Mouse (Mus musculus): ENCODE measurements around the gene Carmil1.

The Carmil1 gene

DNA sequence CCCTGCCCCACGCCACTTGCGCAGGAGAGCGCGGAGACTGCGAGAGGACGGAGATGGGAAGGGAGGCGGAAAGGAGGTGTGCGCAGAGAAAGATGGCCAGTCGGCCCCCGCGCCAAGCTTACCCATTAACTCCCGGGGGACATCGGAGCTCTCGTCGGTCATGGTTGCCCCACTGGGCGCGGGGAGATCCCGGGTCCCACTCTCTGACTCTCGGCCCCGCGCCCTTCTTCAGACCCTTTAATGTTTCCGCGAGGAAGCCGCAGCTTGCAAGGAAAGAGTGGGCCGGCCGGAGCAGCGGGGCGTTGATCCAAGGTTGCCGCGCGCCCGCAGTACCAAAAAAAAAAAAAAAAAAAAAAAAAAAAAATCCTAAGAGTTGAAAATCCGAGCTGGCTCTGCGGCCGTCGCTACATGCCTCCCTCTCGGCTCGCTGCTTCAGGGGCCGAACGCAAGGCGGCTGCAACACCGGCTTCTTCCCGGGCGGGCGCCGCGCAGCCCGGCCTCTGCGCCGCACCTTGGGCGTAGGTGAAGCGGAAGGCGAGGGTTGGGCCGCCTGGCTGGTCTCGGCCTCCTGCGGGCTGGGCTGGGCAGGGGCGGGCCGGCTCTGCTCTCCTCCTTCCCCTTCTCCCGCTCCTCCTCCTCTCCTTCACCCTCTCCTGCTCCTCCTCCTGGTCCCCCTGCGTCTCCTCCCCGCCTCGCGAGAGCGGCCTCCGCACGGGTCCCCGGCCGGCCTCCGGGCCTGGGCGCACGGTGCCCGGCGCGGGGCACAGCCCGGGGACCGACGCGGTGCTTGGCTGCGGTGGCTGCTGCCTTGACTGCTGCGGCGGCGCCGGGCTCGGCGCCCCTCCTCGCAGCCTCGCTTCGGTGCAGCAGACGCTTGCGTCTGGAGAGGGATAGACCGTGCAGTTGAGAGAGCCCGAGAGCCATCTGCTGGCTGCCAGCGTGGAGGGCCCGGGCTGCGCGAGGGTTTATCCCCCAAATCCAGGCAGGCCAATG is at the start of gene Carmil1:
Gene Carmil1, minus strand, starts transcription at position 357 of the 993 bp plus-strand sequence.
- in situ Hi-C loops (cut with MboI; ENCODE audit: unreplicated experiment in 2 of 2), result loop anchor here in 1 of 2 experiments (25.0 kb wide), 1 partner anchor 318 kb away; no protein-coding TSS in a partner anchor

GRCm38 (mm10) chr13:24330128-24330527 is 49.5 kb upstream of the Carmil1 start:
- in situ Hi-C loops (cut with MboI; ENCODE audit: unreplicated experiment in 2 of 2), result loop anchor here (5.0 to 25.0 kb wide), 4 partner anchors 155 to 457 kb away; no protein-coding TSS in a partner anchor

DNA sequence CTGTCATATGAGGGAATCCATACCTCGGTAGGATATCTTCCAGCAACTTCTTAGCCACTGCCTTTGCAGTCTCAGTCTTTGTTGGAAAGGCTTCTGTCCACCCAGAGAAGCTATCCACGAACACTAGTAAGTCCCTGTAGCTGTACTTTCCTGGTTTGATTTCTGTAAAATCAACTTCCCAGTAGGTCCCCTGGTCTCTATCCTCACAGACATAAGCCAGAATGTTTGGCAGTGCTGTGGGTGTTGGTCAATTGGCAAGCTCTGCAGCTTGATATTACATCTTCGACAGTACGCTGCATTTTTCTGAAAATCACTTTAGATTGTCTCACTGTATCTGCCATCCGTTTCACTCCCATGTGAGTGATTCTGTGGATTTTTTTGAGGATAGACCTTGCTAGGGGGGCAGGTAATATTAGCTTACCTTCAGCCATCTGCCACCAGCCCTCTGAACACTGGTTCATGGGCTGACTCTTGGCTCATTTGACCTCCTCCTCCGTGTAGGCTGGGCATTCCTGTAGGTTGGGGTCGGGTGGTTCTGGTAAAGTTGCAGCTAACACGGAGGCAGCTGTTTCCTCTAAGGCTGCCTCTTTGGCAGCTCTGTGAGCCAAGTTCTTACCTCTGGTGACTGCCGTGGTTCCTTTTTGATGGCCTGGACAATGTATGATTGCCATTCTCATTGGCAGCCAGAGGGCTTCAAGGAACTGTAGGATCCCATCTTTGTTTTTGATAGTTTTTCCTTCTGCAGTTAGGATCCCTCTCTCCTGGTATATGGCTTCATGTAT is 47.6 kb upstream of the Carmil1 start:
- in situ Hi-C loops (cut with MboI; ENCODE audit: unreplicated experiment in 2 of 2), result loop anchor here in 1 of 2 experiments (25.0 kb wide), 1 partner anchor 459 kb away; no protein-coding TSS in a partner anchor

DNA sequence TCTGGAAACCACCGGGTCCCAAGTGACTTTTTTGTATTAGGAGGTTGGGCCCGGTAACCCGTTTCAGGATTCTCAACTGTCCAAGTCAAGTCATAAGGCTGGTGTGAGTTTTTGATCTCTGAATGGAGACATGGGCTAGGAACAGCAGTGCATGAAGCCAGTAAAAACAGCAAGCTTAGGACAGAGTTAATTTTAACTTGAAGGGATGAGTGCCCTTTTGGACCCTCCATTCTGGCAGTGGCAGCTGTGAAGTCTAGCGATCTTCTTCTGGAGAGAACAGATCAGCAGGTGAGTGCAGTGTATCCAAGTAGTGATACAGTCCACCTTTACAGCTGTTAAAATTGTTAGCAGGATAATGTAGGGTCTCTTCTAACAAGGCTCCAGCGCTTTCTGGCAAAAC is 46.6 kb upstream of the Carmil1 start, which contains the start of gene Cmah:
Gene Cmah, plus strand, starts transcription at position 204 of the 400 bp plus-strand sequence.
- in situ Hi-C loops (cut with MboI; ENCODE audit: unreplicated experiment in 2 of 2), result loop anchor here in 1 of 2 experiments (25.0 kb wide), 1 partner anchor 460 kb away; no protein-coding TSS in a partner anchor

- in situ Hi-C loops (cut with MboI; ENCODE audit: unreplicated experiment in 2 of 2), result loop anchor here (25.0 kb wide), 2 partner anchors 591 to 616 kb away; partner anchors contain the start of genes Aldh5a1 (in 1 of the 2) and Gpld1 (in 1 of the 2)
Measured at GRCm38 (mm10) chr13:24321313-24321712, 40.7 kb upstream of the Carmil1 start.

GRCm38 (mm10) chr13:24318618-24319017 is 38.0 kb upstream of the Carmil1 start:
- in situ Hi-C loops (cut with MboI; ENCODE audit: unreplicated experiment in 2 of 2), result loop anchor here (25.0 kb wide), 2 partner anchors 594 to 619 kb away; partner anchors contain the start of genes Aldh5a1 (in 1 of the 2) and Gpld1 (in 1 of the 2)

DNA sequence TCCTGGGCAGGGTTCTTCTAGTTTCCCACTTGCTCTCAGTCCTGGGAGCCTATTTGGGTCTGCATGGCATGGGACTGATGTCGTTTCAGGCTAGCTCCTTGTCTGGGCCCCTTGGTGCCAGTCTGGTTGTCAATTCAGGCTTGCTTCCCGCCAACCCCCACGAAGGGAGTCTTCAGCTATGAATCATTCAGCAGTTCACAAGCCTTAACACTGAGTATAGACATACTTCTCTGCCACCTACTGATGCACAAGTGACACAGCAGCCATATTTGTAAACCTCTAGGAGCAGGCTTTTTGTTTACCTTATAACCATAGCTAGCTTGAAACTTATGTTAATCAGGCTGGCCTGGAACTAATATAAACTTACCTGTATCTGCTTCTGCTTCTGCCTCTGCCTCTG is 36.0 kb upstream of the Carmil1 start:
- in situ Hi-C loops (cut with MboI; ENCODE audit: unreplicated experiment in 2 of 2), result loop anchor here (25.0 kb wide), 2 partner anchors 596 to 621 kb away; partner anchors contain the start of genes Aldh5a1 (in 1 of the 2) and Gpld1 (in 1 of the 2)

- in situ Hi-C loops (cut with MboI; ENCODE audit: unreplicated experiment in 2 of 2), result loop anchor here (25.0 kb wide), 2 partner anchors 601 to 626 kb away; partner anchors contain the start of genes Aldh5a1 (in 1 of the 2) and Gpld1 (in 1 of the 2)
Measured at GRCm38 (mm10) chr13:24311011-24311940, 30.7 kb upstream of the Carmil1 start.

DNA sequence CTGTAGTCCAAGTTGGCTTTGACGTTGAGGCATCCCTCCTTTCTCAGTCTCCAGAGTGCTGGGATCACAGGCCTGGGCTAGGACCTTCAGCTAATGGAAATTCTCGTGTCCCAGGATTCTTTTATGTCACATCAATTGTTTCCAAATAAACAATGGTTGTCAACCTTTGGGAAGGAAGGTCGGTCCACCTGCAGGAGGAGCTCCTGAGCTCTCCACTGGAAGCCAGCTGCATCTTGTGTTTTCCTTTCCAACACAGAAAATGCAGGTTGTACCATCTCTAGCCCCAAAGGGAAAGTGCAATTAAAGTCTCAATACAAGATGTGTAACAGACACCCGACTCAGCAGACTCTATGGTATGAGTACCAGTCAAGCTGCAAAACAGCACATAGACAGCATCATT is 25.7 kb upstream of the Carmil1 start:
- in situ Hi-C loops (cut with MboI; ENCODE audit: unreplicated experiment in 2 of 2), result loop anchor here (25.0 kb wide), 2 partner anchors 606 to 631 kb away; partner anchors contain the start of genes Aldh5a1 (in 1 of the 2) and Gpld1 (in 1 of the 2)

GRCm38 (mm10) chr13:24305486-24305885 is 24.9 kb upstream of the Carmil1 start:
- in situ Hi-C loops (cut with MboI; ENCODE audit: unreplicated experiment in 2 of 2), result loop anchor here (25.0 kb wide), 2 partner anchors 607 to 632 kb away; partner anchors contain the start of genes Aldh5a1 (in 1 of the 2) and Gpld1 (in 1 of the 2)

- in situ Hi-C loops (cut with MboI; ENCODE audit: unreplicated experiment in 2 of 2), result loop anchor here (5.0 to 25.0 kb wide), 5 partner anchors 182 to 505 kb away; partner anchors contain the start of gene Slc17a3 (in 2 of the 2)
Measured at GRCm38 (mm10) chr13:24297252-24297651, 16.7 kb upstream of the Carmil1 start.

DNA sequence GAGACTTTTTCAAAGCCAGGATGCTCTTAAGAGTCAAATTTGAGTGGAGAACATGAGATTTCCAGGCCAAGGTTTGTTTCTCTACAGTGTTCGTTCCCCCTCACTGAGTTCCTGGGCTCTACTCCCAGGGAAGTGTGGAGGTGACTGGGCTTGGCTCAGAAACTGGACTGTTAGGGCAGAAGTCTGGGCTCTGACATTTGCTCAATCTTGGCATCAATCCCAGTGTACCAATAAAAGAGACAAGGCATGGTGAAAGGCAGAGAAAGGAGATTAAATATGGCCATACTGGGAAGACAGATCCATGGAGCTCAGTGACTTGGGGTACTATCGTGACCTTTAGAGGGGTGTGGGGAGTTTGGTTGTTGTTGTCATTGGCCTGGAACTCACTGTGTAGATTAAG is 6.8 kb upstream of the Carmil1 start:
- in situ Hi-C loops (cut with MboI; ENCODE audit: unreplicated experiment in 2 of 2), result loop anchor here in 1 of 2 experiments (25.0 kb wide), 1 partner anchor 325 kb away; no protein-coding TSS in a partner anchor

- in situ Hi-C loops (cut with MboI; ENCODE audit: unreplicated experiment in 2 of 2), result loop anchor here in 1 of 2 experiments (25.0 kb wide), 1 partner anchor 318 kb away; no protein-coding TSS in a partner anchor
Measured at GRCm38 (mm10) chr13:24279762-24280438, 695 bp downstream of the Carmil1 start.

GRCm38 (mm10) chr13:24279407-24279761 is 1.2 kb downstream of the Carmil1 start:
- in situ Hi-C loops (cut with MboI; ENCODE audit: unreplicated experiment in 2 of 2), result loop anchor here in 1 of 2 experiments (25.0 kb wide), 1 partner anchor 317 kb away; no protein-coding TSS in a partner anchor

DNA sequence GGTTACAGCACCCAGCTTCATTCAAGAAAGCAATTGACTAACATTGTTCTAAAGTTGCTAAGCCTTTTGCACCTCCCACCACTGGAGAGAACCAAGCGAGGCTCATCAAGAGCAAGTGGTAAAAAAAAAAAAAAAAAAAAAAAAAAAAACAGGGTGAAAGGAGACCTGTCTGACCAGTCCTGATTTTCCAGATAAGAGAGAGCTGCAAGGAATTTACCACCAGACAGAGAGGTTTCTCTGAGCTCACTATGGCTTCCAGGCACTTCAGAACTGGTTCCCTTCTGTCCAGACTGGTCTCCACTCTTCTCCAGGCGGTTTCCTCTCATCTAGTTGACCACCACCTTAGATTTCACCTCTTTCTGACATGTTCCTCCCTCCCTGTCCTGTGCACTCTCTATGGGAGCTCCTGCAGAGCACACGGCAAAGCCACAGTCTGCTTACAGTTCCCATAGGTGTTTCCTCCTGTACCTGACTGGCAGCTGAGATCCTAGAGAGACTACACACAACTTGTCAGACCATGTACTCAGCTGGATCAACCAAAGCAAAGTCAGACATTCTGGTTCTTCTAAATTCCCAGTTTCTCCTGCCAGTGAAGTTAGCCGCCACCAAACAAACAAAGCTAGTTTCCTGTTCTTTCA is 7.7 kb downstream of the Carmil1 start:
- in situ Hi-C loops (cut with MboI; ENCODE audit: unreplicated experiment in 2 of 2), result no loop called here

GRCm38 (mm10) chr13:24269100-24269465 is 11.5 kb downstream of the Carmil1 start:
- in situ Hi-C loops (cut with MboI; ENCODE audit: unreplicated experiment in 2 of 2), result no loop called here

DNA sequence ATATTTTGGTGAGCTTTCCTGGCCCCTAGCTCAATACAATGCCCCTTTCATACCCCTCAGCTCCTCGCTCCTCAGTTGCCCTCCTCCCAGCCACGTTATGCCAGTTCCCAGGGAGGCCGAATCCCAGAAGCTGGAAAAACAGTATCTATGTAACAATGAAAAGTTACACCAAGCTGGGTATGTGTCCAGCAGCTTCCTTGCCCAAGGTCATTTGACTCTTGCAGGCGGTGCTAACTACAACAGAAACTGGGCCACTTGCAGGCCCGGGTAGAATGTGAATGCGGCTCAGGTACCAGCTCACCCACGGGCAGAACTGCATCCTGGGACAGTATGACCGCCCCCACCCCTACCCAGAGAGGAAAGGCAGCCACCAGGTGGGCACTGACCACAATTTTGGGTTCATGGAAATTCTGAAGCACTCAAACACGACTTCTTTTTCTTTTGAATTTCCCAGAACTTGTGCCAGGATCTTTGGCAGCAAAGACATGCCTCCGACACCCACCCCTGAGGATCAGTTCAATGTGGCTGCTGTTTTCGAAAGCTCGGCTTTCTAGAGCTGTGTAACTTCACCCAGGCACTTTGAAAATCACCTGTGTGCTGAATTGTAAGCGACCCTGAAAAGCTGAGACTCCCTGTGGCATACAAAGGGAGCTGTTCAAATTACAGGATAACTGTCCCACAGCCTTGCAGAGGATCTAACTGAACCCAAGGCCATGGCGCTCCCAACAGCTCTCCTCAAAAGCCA is 12.1 kb downstream of the Carmil1 start:
- in situ Hi-C loops (cut with MboI; ENCODE audit: unreplicated experiment in 2 of 2), result no loop called here
